Mouse (Mus musculus) midbrain, embryonic 16.5 days (tissue): ENCODE measurements around the gene Drosha. TPM values are rescaled to one million over a fixed set of nuclear protein-coding genes. Genes with fewer than 3 reads are reported as not detected.
A peak's percentile ranks its signal among the peaks of the same experiment; 100 is the strongest.

Experiments used
- ATAC-seq: fragments of 200-750 bp; cut with Nextera tagmentation; 2 replicates; pipeline ENCODE4 v1.8.0; 2017; ENCODE audit warnings: moderate TSS enrichment
- H3K27ac ChIP-seq: fragments of 300-500 bp; sonication (generic); 2 replicates; pipeline ENCODE4 v1.5.1; 2014; ENCODE audit warnings: mild to moderate bottlenecking, low read length, mixed read lengths
- H3K27me3 ChIP-seq: fragments of 300-500 bp; sonication (generic); 2 replicates; pipeline ENCODE4 v1.6.1; 2014; ENCODE audit warnings: low read depth, low read length, mixed read lengths; ENCODE audit not compliant: control insufficient read depth, insufficient read depth
- H3K36me3 ChIP-seq: fragments of 300-500 bp; sonication (generic); 2 replicates; pipeline ENCODE4 v1.6.1; 2014; ENCODE audit warnings: mild to moderate bottlenecking, low read length, moderate library complexity, mixed read lengths; ENCODE audit not compliant: control insufficient read depth, insufficient read depth
- H3K4me1 ChIP-seq: fragments of 300-500 bp; sonication (generic); 2 replicates; pipeline ENCODE4 v1.6.1; 2014; ENCODE audit warnings: mild to moderate bottlenecking, low read length, mixed read lengths; ENCODE audit not compliant: control insufficient read depth, insufficient read depth
- H3K4me2 ChIP-seq: fragments of 300-500 bp; sonication (generic); 2 replicates; pipeline ENCODE4 v1.6.1; 2014; ENCODE audit warnings: mild to moderate bottlenecking, low read length, mixed read lengths
- H3K4me3 ChIP-seq: fragments of 300-500 bp; sonication (generic); 2 replicates; pipeline ENCODE4 v1.5.1; 2014; ENCODE audit warnings: low read depth, mild to moderate bottlenecking, low read length, moderate library complexity, mixed read lengths
- H3K9ac ChIP-seq: fragments of 300-500 bp; sonication (generic); 2 replicates; pipeline ENCODE4 v1.6.1; 2014; ENCODE audit warnings: low read depth, low read length, mixed read lengths
- H3K9me3 ChIP-seq: fragments of 300-500 bp; sonication (generic); replicated peaks from 2 replicates; pipeline ENCODE4 v1.6.1; 2014; ENCODE audit warnings: mild to moderate bottlenecking, low read length, mixed read lengths; ENCODE audit not compliant: control insufficient read depth, poor library complexity, severe bottlenecking
- WGBS: fragments of 180-500 bp; shearing (Covaris S2); extraction: QIAGEN DNeasy Blood & Tissue Kit; methylation state at CpG from one replicate; pipeline ENCODE4 v1.1.7; 2014; 5-methylcytosine and 5-hydroxymethylcytosine counted together
- polyA plus RNA-seq: library from polyadenylated mRNA; unstranded; fragments of >200 nt; fragmentation: Nextera tagmentation; extraction: Ambion mirVana; gene quantifications from 2 replicates; pipeline ENCODE4 v1.2.1, GENCODE M21; 2015

Gene Drosha
- polyA plus RNA-seq, result 55.7 and 59.7 TPM in 2 replicates

GRCm38 (mm10) chr15:12824197-12824952 lies at the start of gene Drosha, which contains the start of gene 6030458C11Rik:
TSS of gene Drosha (plus strand) at chr15:12824815.
TSS of gene 6030458C11Rik (minus strand) at chr15:12824649.
- H3K4me3 ChIP-seq, result peak within 1 kb of the TSS; percentile 80
- under 1% methylated on average over 66 of the region's 67 CpGs for WGBS
- peak within 1 kb of the TSS; percentile 77 for H3K27ac ChIP-seq

GRCm38 (mm10) chr15:12781296-12781695 lies 43.3 kb upstream of the Drosha start:
- Histone ChIP-seq H3K27ac (no peak overlapping the region), H3K4me2 (no peak overlapping the region), H3K9ac (no peak overlapping the region), H3K4me3 (no peak overlapping the region), H3K36me3 (no peaks in the 10 kb centered on the region), H3K27me3 (no peaks in the 10 kb centered on the region), H3K4me1 (no peaks in the 10 kb centered on the region), H3K9me3 (no peaks in the 10 kb centered on the region)
- WGBS, result 92% methylated on average over 6 of the region's 6 CpGs
- no peak for ATAC-seq

More at GRCm38 (mm10) chr15:12824197-12824952, at the start of gene Drosha, which contains the start of gene 6030458C11Rik:
- Histone ChIP-seq H3K9me3 (no peaks in the 10 kb centered on the region), H3K9ac (peak within 1 kb of the TSS; percentile 85), H3K4me2 (peak within 1 kb of the TSS; percentile 84), H3K36me3 (peaks cover 6% of the 10 kb centered on the region; the same call in 1 of the 2 replicates), H3K4me1 (peaks cover 22% of the 10 kb centered on the region), H3K27me3 (no peaks in the 10 kb centered on the region)
- peak; percentile 100 for ATAC-seq

DNA sequence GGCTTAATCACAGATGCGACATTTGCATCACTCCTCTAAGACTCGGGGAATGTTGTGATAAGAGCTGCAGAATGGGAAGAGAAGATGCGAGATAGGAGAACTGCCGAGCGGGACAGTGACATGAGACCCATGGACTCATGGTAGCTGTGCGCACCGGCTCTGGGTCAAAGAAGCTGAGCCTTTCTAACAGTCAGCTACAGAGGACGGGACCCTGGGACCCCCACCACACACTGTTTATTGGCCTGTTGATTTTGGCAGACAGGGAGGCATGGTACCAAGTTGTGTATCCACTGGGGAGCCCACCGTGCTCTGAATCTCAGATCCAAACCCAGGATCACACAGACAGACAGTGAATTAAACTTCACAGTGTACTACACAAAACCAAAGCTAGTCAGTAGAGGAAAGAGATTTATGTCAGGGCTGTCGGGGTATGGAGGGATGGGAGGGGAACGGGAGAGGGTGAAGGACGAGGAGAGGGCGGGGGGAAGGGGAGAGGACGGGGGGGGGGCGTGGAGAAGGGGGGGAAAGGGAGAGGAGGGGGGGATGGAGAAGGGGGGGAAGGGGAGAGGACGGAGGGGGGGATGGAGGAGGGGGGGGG lies 42.8 kb upstream of the Drosha start:
- no peak overlapping the region for H3K4me3 ChIP-seq
- no peaks in the 10 kb centered on the region for H3K27me3 ChIP-seq
- H3K9me3 ChIP-seq, result no peaks in the 10 kb centered on the region
- H3K36me3 ChIP-seq, result no peaks in the 10 kb centered on the region
- ATAC-seq, result no peak
- no peak overlapping the region for H3K27ac ChIP-seq
- WGBS, result 83% methylated on average over 12 of the region's 16 CpGs
- no peaks in the 10 kb centered on the region for H3K4me1 ChIP-seq
- H3K9ac ChIP-seq, result no peak overlapping the region
- H3K4me2 ChIP-seq, result no peak overlapping the region

DNA sequence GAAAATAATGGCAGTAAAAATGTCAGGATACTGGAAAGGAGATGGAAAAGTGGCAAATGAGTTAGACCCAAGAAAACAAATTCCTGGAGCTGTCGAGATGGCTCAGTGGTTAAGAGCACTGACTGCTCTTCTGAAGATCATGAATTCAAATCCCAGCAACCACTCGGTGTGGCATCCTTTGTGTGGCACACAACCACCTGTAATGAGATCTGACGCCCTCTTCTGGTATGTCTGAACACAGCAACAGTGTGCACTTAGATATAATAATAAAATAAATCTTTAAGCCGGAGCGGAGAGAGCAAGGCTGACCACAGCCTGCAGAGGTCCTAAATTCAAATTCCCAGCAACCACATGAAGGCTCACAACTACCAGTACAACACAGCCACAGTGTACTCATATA lies 36.1 kb upstream of the Drosha start:
- Histone ChIP-seq H3K9me3 (no peaks in the 10 kb centered on the region), H3K27me3 (no peaks in the 10 kb centered on the region)
- 79% methylated on average over 5 of the region's 5 CpGs for WGBS

GRCm38 (mm10) chr15:12789406-12789867 lies 35.2 kb upstream of the Drosha start:
- Histone ChIP-seq H3K36me3 (no peaks in the 10 kb centered on the region), H3K9ac (no peak overlapping the region), H3K4me3 (no peak overlapping the region), H3K27me3 (no peaks in the 10 kb centered on the region), H3K4me1 (peaks cover 5% of the 10 kb centered on the region; the same call in 1 of the 2 replicates), H3K4me2 (no peak overlapping the region), H3K9me3 (no peaks in the 10 kb centered on the region), H3K27ac (no peak overlapping the region)
- 31% methylated on average over 10 of the region's 10 CpGs for WGBS
- 0 out of 2 replicates have a peak, but pooled peaks have one; percentile 43 for ATAC-seq

More for the DNA sequence above, 36.1 kb upstream of the Drosha start:
- Histone ChIP-seq H3K4me3 (no peak overlapping the region), H3K9ac (no peak overlapping the region), H3K36me3 (no peaks in the 10 kb centered on the region), H3K4me1 (0 out of 2 replicates have a peak, but pooled peaks cover 5% of the 10 kb centered on the region), H3K27ac (no peak overlapping the region), H3K4me2 (no peak overlapping the region)
- no peak for ATAC-seq

DNA sequence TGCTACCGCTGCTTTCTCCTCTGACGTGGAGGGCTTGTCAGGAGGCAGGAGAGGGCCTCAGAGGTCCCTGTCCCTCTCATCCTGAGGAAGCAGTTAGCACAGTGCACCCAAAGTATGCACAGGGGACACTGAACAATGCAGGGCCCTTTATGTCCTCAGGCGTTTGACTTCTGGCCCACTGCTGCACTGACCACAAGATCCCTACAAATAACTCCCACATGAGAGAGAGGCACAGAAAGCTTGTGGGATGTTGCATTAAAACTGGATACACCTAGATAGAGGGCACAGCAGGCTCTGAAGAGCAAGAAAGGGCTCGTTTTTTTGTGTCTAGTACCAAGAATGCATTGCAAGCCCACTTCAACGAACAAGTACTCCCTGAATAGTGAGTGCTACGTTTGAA lies 30.3 kb upstream of the Drosha start:
- ATAC-seq, result no peak
- 36% methylated on average over 6 of the region's 6 CpGs for WGBS
- Histone ChIP-seq H3K36me3 (no peaks in the 10 kb centered on the region), H3K27me3 (no peaks in the 10 kb centered on the region), H3K27ac (no peak overlapping the region), H3K4me1 (peaks cover 3% of the 10 kb centered on the region; the same call in 1 of the 2 replicates), H3K4me3 (no peak overlapping the region), H3K4me2 (no peak overlapping the region), H3K9ac (no peak overlapping the region), H3K9me3 (no peaks in the 10 kb centered on the region)

DNA sequence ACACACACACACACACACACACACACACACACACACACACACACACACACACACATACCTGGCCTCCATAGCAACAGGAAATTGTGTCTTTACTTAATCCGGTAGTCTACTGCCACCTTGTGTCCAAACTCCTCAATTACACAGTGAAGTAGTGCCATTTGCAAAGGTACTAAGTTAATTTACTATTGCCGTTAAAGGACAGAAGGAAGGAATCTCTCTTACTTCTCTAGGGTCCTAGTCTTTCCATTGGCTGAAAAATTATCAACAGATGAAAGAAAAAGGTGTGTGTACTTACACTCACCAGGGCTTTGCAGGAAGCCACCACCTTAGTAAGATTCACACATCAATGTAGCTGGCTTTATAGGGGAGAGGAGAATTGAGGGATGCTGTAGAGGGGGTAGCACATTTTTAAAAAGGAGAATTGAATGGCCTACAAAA lies 29.1 kb upstream of the Drosha start:
- Histone ChIP-seq H3K4me3 (no peak overlapping the region), H3K36me3 (no peaks in the 10 kb centered on the region), H3K27ac (no peak overlapping the region), H3K4me1 (no peaks in the 10 kb centered on the region; the same call in 1 of the 2 replicates), H3K9ac (no peak overlapping the region), H3K4me2 (no peak overlapping the region), H3K27me3 (no peaks in the 10 kb centered on the region), H3K9me3 (no peaks in the 10 kb centered on the region)
- peak; percentile 39 for ATAC-seq
- WGBS, result 3% methylated on average over 2 of the region's 2 CpGs

GRCm38 (mm10) chr15:12795909-12796470 lies 28.6 kb upstream of the Drosha start:
- H3K27ac ChIP-seq, result 0 out of 2 replicates have a peak overlapping the region, but pooled peaks have one; percentile 20
- no peaks in the 10 kb centered on the region for H3K27me3 ChIP-seq
- H3K4me2 ChIP-seq, result no peak overlapping the region
- ATAC-seq, result peak; percentile 52
- no peaks in the 10 kb centered on the region; the same call in 1 of the 2 replicates for H3K4me1 ChIP-seq
- H3K9me3 ChIP-seq, result no peaks in the 10 kb centered on the region
- no peaks in the 10 kb centered on the region for H3K36me3 ChIP-seq
- no peak overlapping the region for H3K4me3 ChIP-seq
- 22% methylated on average over 13 of the region's 13 CpGs for WGBS
- H3K9ac ChIP-seq, result no peak overlapping the region
